Comparison of ENCODE assay signal across 10 mouse cellular contexts in the genomic region with DNA sequence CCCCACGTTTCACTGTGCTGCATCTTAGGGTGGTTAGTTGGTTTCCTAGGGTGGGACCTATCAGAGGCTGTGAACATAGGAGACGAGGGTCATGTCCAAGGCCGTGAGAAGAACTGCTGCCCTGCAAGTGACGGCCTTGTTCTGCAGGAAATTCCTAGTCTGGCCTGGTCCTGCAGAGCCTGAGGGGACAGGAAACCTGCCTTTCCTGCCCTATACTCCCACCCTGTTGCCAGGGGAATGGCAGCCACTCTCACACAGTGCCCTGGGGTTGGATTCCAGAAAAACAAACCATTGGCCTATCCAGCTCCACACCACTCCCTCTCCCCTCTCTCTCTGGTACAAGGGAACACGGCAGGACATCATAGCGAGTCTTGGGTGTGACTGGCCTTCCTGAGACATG. TPM values are rescaled to one million over a fixed set of nuclear protein-coding genes. Genes with fewer than 3 reads are reported as not detected.
DNase-seq lines count a peak whose midpoint lies in the region; ATAC-seq and TF ChIP-seq lines count a peak whose summit lies in the region.
"Had no signal": no experiment of that assay in that cellular context is flagged by ENCODE, and none has a peak within 500 bp of the region (broad histone marks: within the 10 kb centered on the region; RNA-seq: fewer than 3 reads in every experiment).

No protein-coding gene starts in this region.

- H3K4me3 ChIP-seq in liver, adult 2 months (ENCODE audit: insufficient read depth, low read depth, low read length) = no peak overlapping the region
- no peak overlapping the region for H3K4me3 ChIP-seq in liver, embryonic 11.5 days (ENCODE audit: low read depth, low read length)
- no peak overlapping the region for H3K4me3 ChIP-seq in stomach, embryonic 14.5 days (ENCODE audit: low read depth, low read length)
- H3K4me3 ChIP-seq: limb, embryonic 12.5 days had no signal

- TF ChIP-seq POLR2A in liver, adult 2 months (IDR thresholded peaks at IDR 0.05; ENCODE audit: extremely low read depth, insufficient read depth, low read length) = no peak

- no peaks in the 10 kb centered on the region for H3K27me3 ChIP-seq in liver, adult 2 months (ENCODE audit: control insufficient read depth, insufficient read depth, low read length)
- H3K27me3 ChIP-seq in liver, embryonic 11.5 days (replicated peaks; ENCODE audit: control insufficient read depth, insufficient read depth, low read length) = no peaks in the 10 kb centered on the region
- no peaks in the 10 kb centered on the region for H3K27me3 ChIP-seq in stomach, embryonic 14.5 days (ENCODE audit: control insufficient read depth, insufficient read depth, low read length)
- H3K27me3 ChIP-seq: CH12.LX; limb, embryonic 12.5 days; Patski had no signal

- no peak for ATAC-seq in liver, embryonic 11.5 days (replicated peaks; ENCODE audit: low FRiP score)
- 0 out of 2 replicates have a peak, but pooled peaks have one; percentile 33 for ATAC-seq in stomach, embryonic 14.5 days (ENCODE audit: insufficient number of reproducible peaks, insufficient read depth, low FRiP score, low read depth)
- ATAC-seq: Patski had no signal

- no peaks in the 10 kb centered on the region for H3K36me3 ChIP-seq in liver, adult 2 months (ENCODE audit: control insufficient read depth, insufficient read depth, low read length)
- no peaks in the 10 kb centered on the region for H3K36me3 ChIP-seq in liver, embryonic 11.5 days (ENCODE audit: control insufficient read depth, insufficient read depth, low read length)
- H3K36me3 ChIP-seq in stomach, embryonic 14.5 days (ENCODE audit: control insufficient read depth, insufficient read depth, low read length) = no peaks in the 10 kb centered on the region
- H3K36me3 ChIP-seq: limb, embryonic 12.5 days had no signal

- no peaks in the 10 kb centered on the region for H3K9me3 ChIP-seq in liver, embryonic 11.5 days (ENCODE audit: control insufficient read depth, low read length)
- no peaks in the 10 kb centered on the region for H3K9me3 ChIP-seq in stomach, embryonic 14.5 days (ENCODE audit: control insufficient read depth, low read depth, low read length)
- H3K9me3 ChIP-seq: limb, embryonic 12.5 days had no signal

- H3K4me1 ChIP-seq in liver, adult 2 months (ENCODE audit: control insufficient read depth, insufficient read depth, low read length) = peaks cover 29% of the 10 kb centered on the region
- no peaks in the 10 kb centered on the region; the same call in 1 of the 2 replicates for H3K4me1 ChIP-seq in liver, embryonic 11.5 days (replicated peaks; ENCODE audit: control insufficient read depth, insufficient read depth, low read length)
- 0 out of 2 replicates have a peak, but pooled peaks cover 2% of the 10 kb centered on the region for H3K4me1 ChIP-seq in stomach, embryonic 14.5 days (ENCODE audit: control insufficient read depth, insufficient read depth, low read length)

- no peaks in the 10 kb centered on the region for H3K79me2 ChIP-seq in liver, adult 2 months (ENCODE audit: control insufficient read depth, insufficient read depth, low read length)

- DNase-seq in liver, adult 2 months (ENCODE audit: extremely low read depth, low read depth, low spot score) = no peak
- DNase-seq in liver, embryonic 11.5 days (ENCODE audit: low spot score) = no peak
- DNase-seq in heart, adult 9 months (ENCODE audit: low spot score in 2 of 2) = peak; percentile 48 to 77
- peak; percentile 34 for DNase-seq in heart, postnatal 4 days
- DNase-seq in testis, postnatal 10 days (ENCODE audit: low spot score) = no peak
- no peak for DNase-seq in adipocyte (ENCODE audit: low spot score)

- TF ChIP-seq CTCF in liver, adult 2 months (IDR thresholded peaks at IDR 0.05; ENCODE audit: low read depth, low read length) = no peak

- no peak overlapping the region for H3K4me2 ChIP-seq in liver, embryonic 11.5 days
- H3K4me2 ChIP-seq in stomach, embryonic 14.5 days (replicated peaks; ENCODE audit: low read depth, low read length) = no peak overlapping the region
- H3K4me2 ChIP-seq: limb, embryonic 12.5 days had no signal

- H3K9ac ChIP-seq in liver, adult 2 months (ENCODE audit: low read depth, low read length) = no peak overlapping the region
- H3K9ac ChIP-seq in liver, embryonic 11.5 days (ENCODE audit: low read depth, low read length) = no peak overlapping the region
- no peak overlapping the region for H3K9ac ChIP-seq in stomach, embryonic 14.5 days (replicated peaks; ENCODE audit: low read depth, low read length)
- H3K9ac ChIP-seq: limb, embryonic 12.5 days had no signal

- 61% methylated on average over 6 of the region's 6 CpGs for WGBS in liver, adult 2 months
- 58% methylated on average over 6 of the region's 6 CpGs for WGBS in liver, embryonic 11.5 days
- 77% methylated on average over 6 of the region's 6 CpGs for WGBS in stomach, embryonic 14.5 days

- H3K27ac ChIP-seq in liver, adult 2 months (replicated peaks; ENCODE audit: insufficient read depth, low read depth, low read length) = peak overlapping the region; percentile 45
- no peak overlapping the region for H3K27ac ChIP-seq in liver, embryonic 11.5 days (ENCODE audit: low read depth, low read length)
- no peak overlapping the region for H3K27ac ChIP-seq in stomach, embryonic 14.5 days (ENCODE audit: low read length)
- H3K27ac ChIP-seq: limb, embryonic 12.5 days had no signal

RNA-seq across cellular contexts. Expression of a gene that starts 44.1 kb away (rescaled TPM):
- 197 and 202 TPM in 2 replicates for total RNA-seq in liver, adult 2 months (2014; rRNA removed)
- 155 TPM in 2 replicates for polyA plus RNA-seq in liver, adult 2 months (2012; rRNA removed)
- 128 and 129 TPM in 2 replicates for polyA plus RNA-seq in liver, embryonic 11.5 days (2014; fragmentation: Nextera tagmentation; extraction: Ambion mirVana)
- total RNA-seq in heart, postnatal 4 days (2021) = 100 to 1,000 TPM; 358 to 362 TPM
- polyA plus RNA-seq in stomach, embryonic 14.5 days (2014; fragmentation: Nextera tagmentation; extraction: Ambion mirVana) = 148 and 186 TPM in 2 replicates

Comparison
In these comparisons a context has a peak if more than half of its experiments do, and no peak if none do; other contexts are left out.
1. DNase-seq: peak in heart, adult 9 months (2 of 2) and heart, postnatal 4 days (single experiment); none in liver, adult 2 months (single experiment), liver, embryonic 11.5 days (single experiment), testis, postnatal 10 days (single experiment) and adipocyte (single experiment).